Mouse (Mus musculus): ENCODE measurements around the gene Prim2.

Prim2 gene

GRCm38 (mm10) chr1:33495203-33495553 lies 174.4 kb downstream of the Prim2 start:
- no peak for DNase-seq (ENCODE audit: low spot score in 2 of 2)

- DNase-seq (ENCODE audit: low spot score in 2 of 2) = no peak
Observed at GRCm38 (mm10) chr1:33494524-33495202, 174.9 kb downstream of the Prim2 start.

- no peak for DNase-seq (ENCODE audit: low spot score in 2 of 2)
Observed at GRCm38 (mm10) chr1:33490220-33490619, 179.4 kb downstream of the Prim2 start.

GRCm38 (mm10) chr1:33488372-33488771 lies 181.2 kb downstream of the Prim2 start:
- no peak for DNase-seq (ENCODE audit: low spot score in 2 of 2)

GRCm38 (mm10) chr1:33483746-33484145 lies 185.8 kb downstream of the Prim2 start:
- DNase-seq (ENCODE audit: low spot score in 2 of 2) = no peak

- DNase-seq (ENCODE audit: low spot score in 2 of 2) = no peak
Observed at GRCm38 (mm10) chr1:33480382-33480781, 189.2 kb downstream of the Prim2 start.

GRCm38 (mm10) chr1:33471069-33471468 lies 198.5 kb downstream of the Prim2 start:
- no peak for DNase-seq (ENCODE audit: low spot score in 2 of 2)

GRCm38 (mm10) chr1:33470222-33470621 lies 199.4 kb downstream of the Prim2 start:
- no peak for DNase-seq (ENCODE audit: low spot score in 2 of 2)

GRCm38 (mm10) chr1:33464234-33464633 lies 205.4 kb downstream of the Prim2 start:
- DNase-seq (ENCODE audit: low spot score in 2 of 2) = no peak

- DNase-seq (ENCODE audit: low spot score in 2 of 2) = no peak
Observed at GRCm38 (mm10) chr1:33460703-33461102, 208.9 kb downstream of the Prim2 start.

- DNase-seq (ENCODE audit: low spot score in 2 of 2) = no peak
Observed at GRCm38 (mm10) chr1:33460262-33460661, 209.3 kb downstream of the Prim2 start.

GRCm38 (mm10) chr1:33458950-33459349 lies 210.6 kb downstream of the Prim2 start:
- no peak for DNase-seq (ENCODE audit: low spot score in 2 of 2)

- no peak for DNase-seq (ENCODE audit: low spot score in 2 of 2)
Observed at GRCm38 (mm10) chr1:33454251-33454650, 215.3 kb downstream of the Prim2 start.

GRCm38 (mm10) chr1:33453299-33453698 lies 216.3 kb downstream of the Prim2 start:
- DNase-seq (ENCODE audit: low spot score in 2 of 2) = no peak

GRCm38 (mm10) chr1:33447179-33447578 lies 222.4 kb downstream of the Prim2 start:
- DNase-seq (ENCODE audit: low spot score in 2 of 2) = no peak

- no peak for DNase-seq (ENCODE audit: low spot score in 2 of 2)
Observed at GRCm38 (mm10) chr1:33436167-33436566, 233.4 kb downstream of the Prim2 start.
